In genomic region chr5:53302895-53303670, GRCm38 (mm10) we compare ENCODE assay signal across 29 mouse cellular contexts. TPM values are rescaled to one million over a fixed set of nuclear protein-coding genes. Genes with fewer than 3 reads are reported as not detected.
DNase-seq lines count a peak whose midpoint lies in the region; ATAC-seq and TF ChIP-seq lines count a peak whose summit lies in the region.
"Had no signal": no experiment of that assay in that cellular context is flagged by ENCODE, and none has a peak within 500 bp of the region (broad histone marks: within the 10 kb centered on the region; RNA-seq: fewer than 3 reads in every experiment).

No protein-coding gene starts in this region.

- CTCF ChIA-PET in Patski (lab: Charles Lee): no interaction called here

- no peaks in the 10 kb centered on the region for H3K36me3 ChIP-seq in heart, embryonic 12.5 days
- H3K36me3 ChIP-seq: embryonic facial prominence, embryonic 10.5 days; embryonic facial prominence, embryonic 15.5 days; heart, embryonic 13.5 days; limb, embryonic 10.5 days; limb, embryonic 15.5 days; liver, embryonic 13.5 days; midbrain, embryonic 13.5 days; neural tube, embryonic 15.5 days had no signal

- in situ Hi-C loops in Patski (cut with MboI; ENCODE audit: low pct_unique_long_range_greater_than_20kb): no loop called here

- H3K9ac ChIP-seq in heart, embryonic 12.5 days: no peak overlapping the region
- H3K9ac ChIP-seq: embryonic facial prominence, embryonic 15.5 days; forebrain, embryonic 13.5 days; heart, embryonic 13.5 days; hindbrain, embryonic 14.5 days; limb, embryonic 15.5 days; liver, embryonic 13.5 days; midbrain, embryonic 13.5 days; neural tube, embryonic 15.5 days had no signal

- H3K27me3 ChIP-seq in heart, embryonic 12.5 days (replicated peaks): no peaks in the 10 kb centered on the region
- H3K27me3 ChIP-seq in Patski: no peaks in the 10 kb centered on the region
- H3K27me3 ChIP-seq: CH12.LX; embryonic facial prominence, embryonic 15.5 days; forebrain, embryonic 13.5 days; heart, embryonic 13.5 days; limb, embryonic 15.5 days; liver, embryonic 13.5 days; midbrain, embryonic 13.5 days; neural tube, embryonic 15.5 days had no signal

- no peak overlapping the region for H3K4me3 ChIP-seq in heart, embryonic 12.5 days
- H3K4me3 ChIP-seq: embryonic facial prominence, embryonic 10.5 days; embryonic facial prominence, embryonic 15.5 days; forebrain, embryonic 13.5 days; heart, adult 2 months; heart, embryonic 13.5 days; limb, embryonic 10.5 days; limb, embryonic 15.5 days; liver, embryonic 13.5 days; midbrain, embryonic 13.5 days; neural tube, embryonic 15.5 days had no signal

- ATAC-seq in heart, embryonic 12.5 days (ENCODE audit: insufficient number of reproducible peaks, low FRiP score): no peak
- peak; percentile 49 for ATAC-seq in Patski
- ATAC-seq: forebrain, embryonic 13.5 days; intestine, postnatal 0 days; lung, postnatal 0 days; midbrain, embryonic 13.5 days had no signal

- peak; percentile 90 for DNase-seq in heart, adult 11 months
- DNase-seq in Patski (ENCODE audit: low read depth, low spot score) (no peak), R1 (ENCODE audit: low read depth, low spot score) (peak; percentile 50)
- peak; percentile 42 for DNase-seq in kidney, postnatal 14 days
- no peak for DNase-seq in spleen, postnatal 14 days (ENCODE audit: low spot score in 2 of 2)
- DNase-seq in urinary bladder, postnatal 36 days (ENCODE audit: low spot score in 2 of 2): no peak
- DNase-seq: adrenal gland, postnatal 10 days; cerebellum, adult 11 months; gastrocnemius, postnatal 36 days; heart, adult 2 months; heart, postnatal 10 days; liver, embryonic 13.5 days; lung, adult 18-20 months; lung, postnatal 4 days; right cerebral cortex, postnatal 25 days; thymus, postnatal 14 days had no signal

- 74% methylated on average over 10 of the region's 10 CpGs for WGBS in heart, embryonic 12.5 days

- POLR2A ChIA-PET in Patski (lab: Charles Lee): no interaction called here

- no peaks in the 10 kb centered on the region; the same call in 1 of the 2 replicates for H3K4me1 ChIP-seq in heart, embryonic 12.5 days (replicated peaks)
- H3K4me1 ChIP-seq: embryonic facial prominence, embryonic 10.5 days; embryonic facial prominence, embryonic 15.5 days; forebrain, embryonic 13.5 days; heart, embryonic 13.5 days; limb, embryonic 15.5 days; liver, embryonic 13.5 days; midbrain, embryonic 13.5 days; neural tube, embryonic 15.5 days had no signal

- no peak overlapping the region for H3K4me2 ChIP-seq in heart, embryonic 12.5 days
- H3K4me2 ChIP-seq: embryonic facial prominence, embryonic 15.5 days; forebrain, embryonic 13.5 days; heart, embryonic 13.5 days; hindbrain, embryonic 14.5 days; limb, embryonic 15.5 days; liver, embryonic 13.5 days; midbrain, embryonic 13.5 days; neural tube, embryonic 15.5 days had no signal

- H3K9me3 ChIP-seq in heart, embryonic 12.5 days (replicated peaks): no peaks in the 10 kb centered on the region
- H3K9me3 ChIP-seq: embryonic facial prominence, embryonic 10.5 days; embryonic facial prominence, embryonic 15.5 days; forebrain, embryonic 13.5 days; heart, embryonic 13.5 days; limb, embryonic 10.5 days; limb, embryonic 15.5 days; liver, embryonic 13.5 days; midbrain, embryonic 13.5 days; neural tube, embryonic 15.5 days had no signal

- no peak for TF ChIP-seq CTCF in Patski (IDR thresholded peaks at IDR 0.05)

- no peak overlapping the region for H3K27ac ChIP-seq in heart, embryonic 12.5 days (ENCODE audit: poor library complexity, severe bottlenecking)
- H3K27ac ChIP-seq: embryonic facial prominence, embryonic 10.5 days; embryonic facial prominence, embryonic 15.5 days; forebrain, embryonic 13.5 days; heart, adult 2 months; heart, embryonic 13.5 days; hindbrain, embryonic 14.5 days; limb, embryonic 10.5 days; limb, embryonic 15.5 days; liver, embryonic 13.5 days; midbrain, embryonic 13.5 days; neural tube, embryonic 15.5 days had no signal

RNA-seq across cellular contexts. Expression of gene Smim20, which starts 36.2 kb away (rescaled TPM):
- polyA plus RNA-seq in heart, embryonic 12.5 days (2016; fragmentation: Nextera tagmentation; extraction: Ambion mirVana): 141 and 153 TPM in 2 replicates
- polyA plus RNA-seq in Patski (2021): 91.7 TPM

Comparison
In these comparisons a context has a peak if more than half of its experiments do, and no peak if none do; other contexts are left out.
1. DNase-seq: peak in heart, adult 11 months (single experiment), R1 (single experiment) and kidney, postnatal 14 days (single experiment); none in Patski (single experiment), spleen, postnatal 14 days (0 of 2) and urinary bladder, postnatal 36 days (0 of 2).